8 mouse cellular contexts compared by ENCODE assay signal in genomic region chr7:3412036-3412435, GRCm38 (mm10). TPM values are rescaled to one million over a fixed set of nuclear protein-coding genes. Genes with fewer than 3 reads are reported as not detected.
DNase-seq lines count a peak whose midpoint lies in the region; ATAC-seq and TF ChIP-seq lines count a peak whose summit lies in the region.

No protein-coding gene starts in this region.

- peak overlapping the region; percentile 76 for H3K4me2 ChIP-seq in heart, embryonic 14.5 days (ENCODE audit: low read length)
- peak overlapping the region; percentile 66 for H3K4me2 ChIP-seq in heart, embryonic 16.5 days (ENCODE audit: low read depth, low read length)
- 0 out of 2 replicates have a peak overlapping the region, but pooled peaks have one; percentile 17 for H3K4me2 ChIP-seq in liver, embryonic 16.5 days (ENCODE audit: low read depth, low read length)
- peak overlapping the region; percentile 71 for H3K4me2 ChIP-seq in stomach, embryonic 15.5 days

- no peak overlapping the region for H3K27ac ChIP-seq in heart, embryonic 14.5 days (replicated peaks in 1 of 2; ENCODE audit: control insufficient read depth in 1 of 2, insufficient read depth in 1 of 2, low read depth in 2 of 2, low read length in 2 of 2)
- no peak overlapping the region for H3K27ac ChIP-seq in cerebellum, adult 2 months (ENCODE audit: insufficient read depth, low read length)
- no peak overlapping the region for H3K27ac ChIP-seq in heart, embryonic 16.5 days (ENCODE audit: low read length)
- H3K27ac ChIP-seq in liver, embryonic 16.5 days (ENCODE audit: low read length), result no peak overlapping the region
- H3K27ac ChIP-seq in stomach, embryonic 15.5 days, result no peak overlapping the region

- ATAC-seq in heart, embryonic 14.5 days (ENCODE audit: insufficient number of reproducible peaks, insufficient read depth, low FRiP score, low read depth), result no peak
- ATAC-seq in heart, embryonic 16.5 days (replicated peaks; ENCODE audit: extremely low read depth, insufficient read depth, low FRiP score), result no peak
- ATAC-seq in liver, embryonic 16.5 days (ENCODE audit: low read depth), result no peak
- ATAC-seq in stomach, embryonic 15.5 days (ENCODE audit: insufficient read depth, low FRiP score, low read depth), result no peak

- no peak for TF ChIP-seq POLR2A in cerebellum, adult 2 months (IDR thresholded peaks at IDR 0.05; ENCODE audit: borderline replicate concordance, insufficient read depth, low read length)

- intact Hi-C loops in heart, postnatal 25 days (cut with DNase I), result no loop called here

- peak overlapping the region; percentile 28 to 37 for H3K4me3 ChIP-seq in heart, embryonic 14.5 days (ENCODE audit: control insufficient read depth in 1 of 2, insufficient read depth in 1 of 2, low read depth in 1 of 2, low read length in 2 of 2)
- H3K4me3 ChIP-seq in E14TG2a.4 (replicated peaks; ENCODE audit: low read length), result peak overlapping the region; percentile 84
- peak overlapping the region; percentile 44 for H3K4me3 ChIP-seq in cerebellum, adult 2 months (replicated peaks; ENCODE audit: insufficient read depth, low read depth, low read length)
- H3K4me3 ChIP-seq in heart, embryonic 16.5 days (ENCODE audit: low read length), result peak overlapping the region; percentile 35
- H3K4me3 ChIP-seq in liver, embryonic 16.5 days (ENCODE audit: low read depth, low read length), result no peak overlapping the region
- H3K4me3 ChIP-seq in stomach, embryonic 15.5 days (replicated peaks), result peak overlapping the region; percentile 39

- DNase-seq in heart, postnatal 25 days (ENCODE audit: low spot score), result no peak
- peak; percentile 38 to 55 for DNase-seq in cerebellum, adult 2 months
- no peak for DNase-seq in layer of hippocampus, postnatal 14 days (ENCODE audit: low spot score in 2 of 2)

- WGBS in heart, embryonic 14.5 days, result under 1% methylated on average over 19 of the region's 20 CpGs
- under 1% methylated on average over 20 of the region's 20 CpGs for WGBS in cerebellum, adult 2 months
- 3% methylated on average over 20 of the region's 20 CpGs for WGBS in heart, embryonic 16.5 days
- 3% methylated on average over 20 of the region's 20 CpGs for WGBS in liver, embryonic 16.5 days (ENCODE audit: insufficient replicate concordance)
- 1% methylated on average over 20 of the region's 20 CpGs for WGBS in stomach, embryonic 15.5 days

- no peaks in the 10 kb centered on the region for H3K9me3 ChIP-seq in heart, embryonic 14.5 days (ENCODE audit: control insufficient read depth, low read length)
- H3K9me3 ChIP-seq in E14TG2a.4 (ENCODE audit: low read length), result no peaks in the 10 kb centered on the region
- H3K9me3 ChIP-seq in heart, embryonic 16.5 days (replicated peaks; ENCODE audit: control insufficient read depth, low read length), result no peaks in the 10 kb centered on the region
- H3K9me3 ChIP-seq in liver, embryonic 16.5 days (replicated peaks; ENCODE audit: control insufficient read depth, low read length), result no peaks in the 10 kb centered on the region
- no peaks in the 10 kb centered on the region for H3K9me3 ChIP-seq in stomach, embryonic 15.5 days

- H3K4me1 ChIP-seq in heart, embryonic 14.5 days (ENCODE audit: control insufficient read depth in 2 of 2, insufficient read depth in 2 of 2, low read length in 2 of 2), result peaks cover 5 to 7% of the 10 kb centered on the region in 2 experiments; a peak in 2 of 4 replicates
- peaks cover 53% of the 10 kb centered on the region for H3K4me1 ChIP-seq in E14TG2a.4 (replicated peaks; ENCODE audit: low read depth, low read length)
- H3K4me1 ChIP-seq in cerebellum, adult 2 months (ENCODE audit: control insufficient read depth, insufficient read depth, low read length), result peaks cover 2% of the 10 kb centered on the region; the same call in 1 of the 2 replicates
- peaks cover 15% of the 10 kb centered on the region for H3K4me1 ChIP-seq in heart, embryonic 16.5 days (ENCODE audit: control insufficient read depth, insufficient read depth, low read length)
- H3K4me1 ChIP-seq in liver, embryonic 16.5 days (ENCODE audit: control insufficient read depth, low read depth, low read length), result no peaks in the 10 kb centered on the region; the same call in 1 of the 2 replicates
- peaks cover 12% of the 10 kb centered on the region; the same call in 1 of the 2 replicates for H3K4me1 ChIP-seq in stomach, embryonic 15.5 days

- no peak overlapping the region for H3K9ac ChIP-seq in heart, embryonic 14.5 days (ENCODE audit: low read length)
- no peak overlapping the region for H3K9ac ChIP-seq in heart, embryonic 16.5 days (ENCODE audit: low read length)
- H3K9ac ChIP-seq in liver, embryonic 16.5 days (ENCODE audit: low read depth, low read length), result no peak overlapping the region
- H3K9ac ChIP-seq in stomach, embryonic 15.5 days, result no peak overlapping the region

- H3K27me3 ChIP-seq in heart, embryonic 14.5 days (ENCODE audit: control insufficient read depth, insufficient read depth, low read length), result peaks cover 60% of the 10 kb centered on the region
- H3K27me3 ChIP-seq in E14TG2a.4 (ENCODE audit: insufficient read depth, low read length), result peaks cover 28% of the 10 kb centered on the region
- H3K27me3 ChIP-seq in cerebellum, adult 2 months (ENCODE audit: control insufficient read depth, insufficient read depth, low read length), result peaks cover 1% of the 10 kb centered on the region; the same call in 1 of the 2 replicates
- H3K27me3 ChIP-seq in heart, embryonic 16.5 days (ENCODE audit: control insufficient read depth, insufficient read depth, low read length), result peaks cover 58% of the 10 kb centered on the region
- peaks cover 62% of the 10 kb centered on the region for H3K27me3 ChIP-seq in liver, embryonic 16.5 days (ENCODE audit: control insufficient read depth, insufficient read depth, low read depth, low read length)
- H3K27me3 ChIP-seq in stomach, embryonic 15.5 days (replicated peaks), result peaks cover 56% of the 10 kb centered on the region

- H3K36me3 ChIP-seq in heart, embryonic 14.5 days (ENCODE audit: control insufficient read depth, insufficient read depth, low read length), result no peaks in the 10 kb centered on the region
- peaks cover 3% of the 10 kb centered on the region; the same call in 1 of the 2 replicates for H3K36me3 ChIP-seq in E14TG2a.4 (ENCODE audit: insufficient read depth, low read length)
- no peaks in the 10 kb centered on the region for H3K36me3 ChIP-seq in heart, embryonic 16.5 days (ENCODE audit: control insufficient read depth, insufficient read depth)
- H3K36me3 ChIP-seq in liver, embryonic 16.5 days (ENCODE audit: control insufficient read depth, insufficient read depth), result no peaks in the 10 kb centered on the region
- no peaks in the 10 kb centered on the region for H3K36me3 ChIP-seq in stomach, embryonic 15.5 days

- peak; percentile 16; the same call in 1 of the 2 replicates for TF ChIP-seq CTCF in E14TG2a.4 (conservative IDR thresholded peaks at IDR 0.05; ENCODE audit: low read length)
- TF ChIP-seq CTCF in cerebellum, adult 2 months (IDR thresholded peaks at IDR 0.05; ENCODE audit: borderline replicate concordance, insufficient read depth, low read depth, low read length), result no peak

RNA-seq across cellular contexts. Expression of gene Cacng6, which starts 12.0 kb away (rescaled TPM):
- 19.0 and 19.1 TPM in 2 replicates for polyA plus RNA-seq in heart, embryonic 14.5 days (2014; fragmentation: Nextera tagmentation; extraction: Ambion mirVana)
- under 1 TPM; 0.45 to 0.70 TPM for total RNA-seq in heart, postnatal 25 days (2021)
- 0.05 and 0.13 TPM in 2 replicates for polyA plus RNA-seq in cerebellum, adult 2 months (2012; rRNA removed)
- 15.5 and 18.9 TPM in 2 replicates for polyA plus RNA-seq in heart, embryonic 16.5 days (2015; fragmentation: Nextera tagmentation; extraction: Ambion mirVana)
- polyA plus RNA-seq in liver, embryonic 16.5 days (2015; fragmentation: Nextera tagmentation; extraction: Ambion mirVana), result 0.41 and 0.58 TPM in 2 replicates
- polyA plus RNA-seq in stomach, embryonic 15.5 days (2015; fragmentation: Nextera tagmentation; extraction: Ambion mirVana), result 0.36 and 0.43 TPM in 2 replicates
- total RNA-seq in layer of hippocampus, postnatal 14 days (2021), result 1 to 10 TPM; 1.8 to 1.9 TPM

RNA-seq across cellular contexts. Expression of gene Cacng8, which starts 21.6 kb away (rescaled TPM):
- 0.28 and 0.63 TPM in 2 replicates for polyA plus RNA-seq in heart, embryonic 14.5 days (2014; fragmentation: Nextera tagmentation; extraction: Ambion mirVana)
- not detected for total RNA-seq in heart, postnatal 25 days (2021)
- polyA plus RNA-seq in cerebellum, adult 2 months (2012; rRNA removed), result 16.6 and 20.6 TPM in 2 replicates
- polyA plus RNA-seq in heart, embryonic 16.5 days (2015; fragmentation: Nextera tagmentation; extraction: Ambion mirVana), result 0.07 and 0.46 TPM in 2 replicates
- not detected in 2 replicates for polyA plus RNA-seq in liver, embryonic 16.5 days (2015; fragmentation: Nextera tagmentation; extraction: Ambion mirVana)
- 1.5 and 1.9 TPM in 2 replicates for polyA plus RNA-seq in stomach, embryonic 15.5 days (2015; fragmentation: Nextera tagmentation; extraction: Ambion mirVana)
- total RNA-seq in layer of hippocampus, postnatal 14 days (2021), result 100 to 1,000 TPM; 388 to 402 TPM

Comparison
In these comparisons a context has a peak if more than half of its experiments do, and no peak if none do; other contexts are left out.
1. H3K4me2 ChIP-seq: peak in every context shown above with its lines; median percentile 76 in heart, embryonic 14.5 days; 71 in stomach, embryonic 15.5 days; 66 in heart, embryonic 16.5 days; 17 in liver, embryonic 16.5 days.
2. DNase-seq: peak in cerebellum, adult 2 months (2 of 2); none in heart, postnatal 25 days (single experiment) and layer of hippocampus, postnatal 14 days (0 of 2).
3. RNA of gene Cacng6, which starts 12.0 kb away (polyA plus RNA-seq): 19.0 to 19.1 TPM in heart, embryonic 14.5 days and 15.5 to 18.9 TPM in heart, embryonic 16.5 days; 0.41 to 0.58 TPM in liver, embryonic 16.5 days, 0.36 to 0.43 TPM in stomach, embryonic 15.5 days and 0.05 to 0.13 TPM in cerebellum, adult 2 months; every median in the first group is over 10 times any median in the second.